Mouse (Mus musculus) cerebellum, adult (tissue): ENCODE measurements at regions not wholly inside any gene's neighbourhood (a gene's known extent, or its start where the extent isn't known, plus 50 kb on each side); places are given as distances from the start of the nearest gene placed in this dataset.

Experiments
- ATAC-seq: cut with Nextera tagmentation; 2 replicates; pipeline ENCODE4 v1.9.2; 2017; ENCODE audit warnings: mild to moderate bottlenecking, moderate library complexity, mixed read lengths; ENCODE audit not compliant: insufficient number of reproducible peaks, low FRiP score, low TSS enrichment

DNA sequence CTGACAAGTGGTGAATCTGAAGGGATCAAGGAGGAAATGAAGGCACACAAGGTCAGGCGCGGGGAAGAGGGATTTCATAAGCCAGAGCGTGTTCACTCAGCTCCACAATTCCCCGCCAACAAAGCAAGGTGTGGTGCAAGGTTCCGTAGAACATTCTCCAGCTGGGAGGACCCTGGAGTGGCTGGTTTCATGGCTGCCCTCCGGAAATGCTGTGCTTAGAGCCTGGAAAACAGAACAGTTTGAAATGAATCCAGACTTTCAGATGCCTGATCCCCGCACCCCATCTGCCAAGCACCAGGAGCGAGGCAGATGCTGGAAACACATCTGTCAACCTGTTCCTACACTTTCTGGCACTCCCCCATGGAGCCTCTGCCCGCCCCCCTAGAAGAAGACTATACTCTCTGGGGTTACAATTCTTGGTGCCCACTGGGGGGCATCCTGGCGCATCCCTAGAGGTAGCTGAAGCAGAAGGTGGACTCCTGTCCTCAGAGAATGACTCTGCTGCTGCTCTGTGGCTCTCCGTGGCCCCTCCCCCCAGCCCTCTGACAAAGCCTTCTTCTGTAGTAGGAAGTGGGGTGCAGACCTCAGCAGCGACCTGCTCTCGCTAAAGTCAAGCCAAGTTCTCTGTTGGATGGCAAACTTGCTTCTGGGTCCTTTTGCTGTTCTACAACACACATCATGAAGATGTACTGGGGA, 54.5 kb upstream of the Mafb start:
- ATAC-seq, result no peak

DNA sequence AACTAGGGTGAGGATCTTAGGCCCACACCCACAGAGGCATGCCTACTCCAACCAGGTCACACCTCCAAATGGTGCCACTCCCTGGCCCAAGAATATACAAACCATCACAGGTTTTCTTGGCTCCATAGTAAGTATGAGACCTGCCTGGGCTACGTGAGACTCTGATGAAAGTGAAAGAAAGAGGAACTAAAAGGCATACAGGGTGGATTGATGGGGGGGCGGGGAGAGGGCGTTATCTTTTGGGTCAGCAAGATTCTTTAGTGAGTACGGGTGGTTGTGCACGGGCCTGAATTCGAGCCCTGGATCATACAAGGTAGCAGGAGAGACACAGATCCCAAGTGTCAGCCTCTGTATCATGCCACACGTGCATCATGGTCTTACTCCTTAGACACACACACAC, 57.6 kb upstream of the Mafb start:
- no peak for ATAC-seq

DNA sequence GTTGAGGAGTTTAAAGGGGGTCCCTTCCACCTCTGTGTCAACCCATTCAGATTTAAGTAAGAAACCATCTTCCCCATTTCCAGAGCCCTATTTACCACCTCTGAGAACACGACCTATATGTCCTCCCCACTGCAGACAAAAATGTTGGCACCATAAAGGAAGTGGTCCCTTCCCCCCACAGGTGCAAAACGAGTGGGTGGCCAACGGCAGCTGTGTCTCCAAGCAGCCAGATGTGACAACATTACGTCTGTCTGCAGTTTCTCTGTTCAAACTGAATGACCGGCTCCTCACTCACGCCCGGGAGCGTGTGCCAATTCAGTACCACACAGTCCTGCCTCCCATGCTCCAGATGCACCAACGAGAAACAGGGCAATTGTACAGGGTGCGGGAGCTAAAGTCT, 60.6 kb upstream of the Mafb start:
- no peak for ATAC-seq

DNA sequence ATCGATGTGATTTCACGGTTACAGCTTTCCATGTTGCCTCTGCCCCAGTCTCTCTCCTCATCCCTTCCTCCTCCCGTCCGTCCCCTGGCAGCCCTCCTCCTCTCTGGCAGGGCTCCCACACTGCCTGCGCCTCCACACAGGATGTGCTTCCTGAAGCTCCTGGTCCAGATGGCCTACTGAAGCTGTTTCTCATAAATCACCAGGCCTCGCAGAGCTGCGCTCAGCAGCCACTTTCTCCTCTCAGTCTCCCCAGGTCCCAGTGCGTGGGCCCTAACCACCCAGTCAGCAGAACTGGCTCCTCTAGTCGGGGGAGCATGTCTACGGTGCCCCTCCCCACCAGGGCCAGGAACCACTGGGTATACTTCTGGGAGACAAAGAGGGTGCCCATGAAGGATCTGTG, 66.4 kb upstream of the Mafb start:
- peak; percentile 81 for ATAC-seq

DNA sequence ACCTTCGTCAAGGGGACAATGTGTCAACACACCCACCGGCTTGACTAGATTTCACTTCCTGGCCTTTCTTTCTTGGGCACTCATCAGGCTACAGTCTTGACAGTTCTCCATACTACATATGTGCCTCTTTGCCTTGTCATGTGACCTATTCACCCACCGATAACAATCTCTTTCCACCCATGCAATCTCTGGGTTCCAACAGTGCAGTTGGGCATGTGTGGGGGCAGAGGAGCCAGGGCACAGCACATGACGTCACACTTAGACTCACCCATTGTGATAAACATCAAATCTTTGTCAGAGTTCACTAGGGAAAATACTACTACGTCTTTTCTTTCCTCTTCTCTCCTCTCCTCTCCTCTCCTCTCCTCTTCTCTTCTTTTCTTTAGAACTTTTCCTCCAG, 67.8 kb upstream of the Mafb start:
- ATAC-seq, result no peak

DNA sequence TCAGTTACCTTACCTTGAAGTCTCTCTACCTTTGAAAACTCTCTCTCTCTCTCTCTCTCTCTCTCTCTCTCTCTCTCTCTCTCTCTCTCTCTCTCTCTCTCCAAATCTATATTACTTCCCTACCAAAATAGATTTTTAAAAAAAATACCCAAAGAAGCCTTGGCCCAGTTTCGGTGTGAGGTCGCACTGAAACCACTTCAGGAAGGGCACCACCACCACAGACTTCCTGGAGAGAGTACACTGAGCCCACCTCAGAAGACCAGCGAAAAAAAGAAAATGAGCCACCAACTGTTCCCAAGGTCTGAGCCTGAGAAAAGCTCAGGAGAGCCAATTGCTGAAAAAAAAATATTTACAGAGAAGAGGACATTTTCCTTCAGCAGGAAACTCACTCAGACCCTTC, 68.8 kb upstream of the Mafb start:
- ATAC-seq, result no peak

DNA sequence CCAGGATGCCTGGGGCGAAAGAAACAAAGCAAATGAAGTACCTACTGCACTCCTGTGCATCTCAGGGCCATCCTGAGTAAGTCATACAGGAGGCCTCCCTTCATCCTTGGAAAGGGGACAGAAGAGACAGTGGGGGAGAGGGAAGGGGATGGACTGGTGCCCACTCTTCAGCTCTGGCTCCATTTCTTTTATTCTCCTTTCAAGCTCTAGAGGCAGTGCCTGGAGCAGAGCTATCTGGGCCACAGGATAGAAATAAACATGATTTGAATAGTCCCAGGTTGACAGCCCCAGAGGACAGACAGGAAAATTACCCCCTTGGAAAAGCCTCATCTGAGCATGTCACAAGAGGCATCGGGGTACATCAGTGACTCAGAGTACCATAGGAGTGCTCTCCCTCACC, 72.2 kb upstream of the Mafb start:
- no peak for ATAC-seq

DNA sequence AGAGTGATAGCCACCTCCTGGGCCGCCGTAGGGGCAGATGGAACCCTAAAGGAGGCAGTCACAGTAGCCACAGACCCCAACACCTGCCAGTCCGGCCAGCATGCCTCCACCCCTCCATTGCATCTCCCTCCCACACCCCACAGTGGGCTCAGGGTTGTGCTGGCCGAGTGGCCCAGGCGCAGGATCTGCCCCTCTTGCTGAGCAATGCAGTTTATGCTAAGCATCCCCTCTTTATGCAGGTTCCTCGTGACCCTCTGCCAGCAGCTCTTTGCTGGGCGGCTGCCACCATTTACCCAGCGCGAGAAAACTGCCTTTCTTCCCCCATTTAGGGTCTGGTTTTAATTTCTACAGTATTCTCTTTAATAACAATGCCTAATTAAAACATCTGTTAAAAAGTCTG, 73.4 kb upstream of the Mafb start:
- ATAC-seq, result no peak

DNA sequence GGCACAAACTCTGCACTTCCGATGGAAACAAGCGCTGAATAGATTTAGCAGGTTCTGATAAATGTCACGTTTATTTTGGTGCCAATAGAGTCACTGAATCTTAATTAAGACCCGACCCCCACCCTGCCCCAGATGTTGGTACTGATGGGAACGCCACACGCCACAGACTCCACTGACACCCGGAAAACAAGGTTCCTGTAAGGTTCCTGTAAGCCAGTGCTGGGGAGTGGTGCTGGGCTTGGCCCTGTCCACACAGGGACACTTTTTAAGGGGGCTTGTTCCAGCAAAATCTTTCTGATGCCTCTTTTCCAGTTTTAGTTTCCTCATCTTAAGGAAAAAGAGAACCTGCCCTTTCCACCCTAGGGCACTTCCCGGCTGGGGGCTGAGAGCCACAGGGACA, 84.2 kb upstream of the Mafb start:
- no peak; the same call in 1 of the 2 replicates for ATAC-seq

DNA sequence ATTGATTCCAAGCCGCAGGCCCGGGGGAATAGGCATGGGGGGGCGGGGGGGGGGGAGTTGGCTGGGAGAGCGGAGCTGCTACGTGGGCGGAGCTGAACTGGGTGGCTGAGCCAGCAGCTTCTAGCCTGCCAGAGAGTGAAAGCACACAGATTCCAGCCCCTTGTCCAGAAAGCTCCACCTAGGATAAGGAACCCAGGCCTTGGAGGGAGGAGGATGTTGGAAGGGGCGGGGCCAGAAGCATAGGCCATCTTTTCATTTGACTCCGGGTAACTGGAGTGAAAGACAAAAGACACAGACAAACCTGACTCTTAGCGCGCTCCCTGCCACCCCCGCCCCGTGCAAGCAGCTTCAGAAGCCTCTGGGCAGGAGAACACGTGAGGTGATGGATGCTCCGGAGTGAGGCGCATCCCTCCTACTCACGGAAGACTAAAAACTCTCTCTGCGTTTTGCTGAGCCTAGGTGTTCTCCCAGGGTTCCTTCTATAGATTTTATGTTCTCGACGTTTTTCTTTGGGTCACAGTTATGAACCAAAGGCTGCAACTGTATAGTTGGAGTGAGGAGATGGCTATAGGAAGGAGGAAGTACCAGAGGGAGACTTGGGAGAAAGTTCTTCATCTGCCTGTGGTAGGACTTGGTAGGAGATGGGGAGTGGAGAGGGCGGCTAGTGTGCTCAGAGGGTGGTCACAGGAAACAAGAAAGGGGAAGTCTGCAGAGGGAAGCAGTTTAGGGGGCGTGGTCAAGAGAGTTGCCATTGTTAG, 84.8 kb upstream of the Mafb start:
- ATAC-seq, result peak; percentile 63; the same call in 1 of the 2 replicates

DNA sequence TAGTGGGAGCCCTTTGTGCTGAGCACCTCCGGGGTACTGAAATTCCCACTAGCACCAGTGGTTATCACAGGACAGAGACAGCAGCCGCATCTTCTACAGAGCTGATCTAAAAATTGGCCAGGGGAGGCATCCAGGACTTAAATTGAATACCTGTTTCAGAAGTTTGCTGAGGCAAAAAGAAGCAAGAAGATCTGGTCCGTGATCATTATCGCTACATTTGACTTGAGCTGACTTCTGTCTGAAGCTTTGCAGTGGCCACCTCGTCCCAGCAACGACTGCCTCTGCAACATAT, 85.3 kb upstream of the Mafb start:
- ATAC-seq, result no peak

DNA sequence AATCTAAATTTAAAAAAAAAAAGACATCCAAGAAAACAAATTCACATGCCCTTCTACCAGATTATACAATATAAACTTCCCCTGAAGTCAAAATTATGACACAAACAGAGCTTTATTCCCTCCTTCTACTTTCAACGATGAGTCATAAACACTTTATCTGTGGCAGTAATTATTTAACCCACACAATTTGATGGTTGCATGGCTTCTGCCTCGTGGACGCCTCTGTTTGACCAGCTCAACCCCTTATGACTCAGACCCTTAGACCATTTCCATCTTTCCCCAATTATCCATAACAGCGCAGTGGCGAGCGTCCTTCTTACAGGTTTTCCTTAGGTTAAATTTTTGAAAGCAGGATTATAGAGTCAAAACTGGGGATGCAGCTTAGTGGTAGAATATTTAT, 85.9 kb upstream of the Mafb start:
- no peak for ATAC-seq

DNA sequence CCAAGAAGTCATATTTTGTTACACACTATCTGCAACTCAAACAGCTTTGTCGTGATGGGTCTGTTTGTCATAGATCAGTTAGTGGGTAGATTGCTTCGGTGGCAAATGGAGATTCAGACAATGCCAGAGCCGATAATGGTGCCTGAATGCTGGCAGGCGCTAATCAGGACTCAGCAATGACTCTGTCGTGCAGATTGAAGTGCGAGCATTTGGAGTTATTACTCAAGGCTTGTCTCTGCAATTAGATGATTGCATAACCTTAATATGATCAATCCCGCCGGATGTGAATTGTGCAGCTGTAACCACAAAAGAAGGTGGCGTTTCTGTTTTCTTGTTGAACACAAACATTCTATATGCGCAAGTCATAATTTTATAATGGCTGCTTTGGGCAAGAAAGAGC, 88.8 kb upstream of the Mafb start:
- ATAC-seq, result no peak

DNA sequence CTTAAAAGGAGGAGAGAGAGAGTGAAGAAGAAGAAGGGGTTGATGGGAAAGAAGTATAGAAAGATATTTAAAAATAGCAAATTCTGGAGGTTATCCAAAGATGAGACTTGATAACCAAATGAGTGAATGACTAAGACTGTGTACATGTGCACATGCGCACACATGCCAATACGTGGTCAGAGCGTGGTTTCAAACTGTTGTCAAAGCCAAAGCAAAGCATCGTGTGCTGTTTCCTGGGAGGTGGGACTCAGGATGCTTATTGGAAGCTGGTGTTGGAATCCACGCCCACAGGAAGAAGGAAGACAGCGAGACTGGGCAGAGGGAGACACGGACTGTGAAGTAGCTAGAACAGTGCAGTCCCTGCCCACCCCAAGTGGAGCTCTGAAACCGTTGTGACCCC, 89.8 kb upstream of the Mafb start:
- no peak for ATAC-seq

DNA sequence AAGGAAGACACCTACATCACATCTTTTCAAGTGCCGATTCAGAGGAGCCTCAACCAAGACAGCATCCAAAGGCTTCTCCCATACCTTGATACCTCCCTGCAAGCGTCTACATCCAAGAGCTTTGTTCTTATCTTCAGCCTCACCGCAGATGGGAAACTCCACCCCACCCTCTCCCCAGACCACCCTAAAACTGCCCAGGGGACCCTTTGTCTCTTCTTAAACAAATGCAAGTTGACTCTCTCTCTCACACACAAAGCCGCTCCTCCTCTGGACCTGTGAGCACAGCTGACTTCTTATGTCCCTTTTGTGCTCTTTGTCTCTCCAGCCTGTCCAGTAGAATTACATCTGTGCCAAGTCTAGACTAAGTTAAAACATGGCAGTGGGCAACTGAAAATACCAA, 104.7 kb upstream of the Mafb start:
- no peak for ATAC-seq

DNA sequence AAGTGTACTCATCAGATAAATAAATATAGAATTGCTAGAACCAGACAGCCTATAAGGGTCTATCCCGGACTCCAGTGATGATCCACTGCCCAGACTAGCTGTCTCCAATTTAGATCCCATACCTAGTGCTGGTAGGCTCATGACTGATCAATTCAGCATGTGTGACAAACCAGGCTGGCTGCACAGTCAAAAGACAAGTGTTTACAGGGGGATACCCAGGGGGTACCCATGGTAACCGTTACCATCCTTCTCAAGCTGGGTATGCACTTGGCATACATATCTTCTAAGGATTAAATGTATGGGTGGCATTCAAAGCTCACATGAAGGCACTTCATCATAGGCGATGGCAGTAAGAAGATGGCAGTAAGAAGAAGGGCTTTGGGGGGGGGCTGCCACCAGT, 109.3 kb upstream of the Mafb start:
- no peak for ATAC-seq

DNA sequence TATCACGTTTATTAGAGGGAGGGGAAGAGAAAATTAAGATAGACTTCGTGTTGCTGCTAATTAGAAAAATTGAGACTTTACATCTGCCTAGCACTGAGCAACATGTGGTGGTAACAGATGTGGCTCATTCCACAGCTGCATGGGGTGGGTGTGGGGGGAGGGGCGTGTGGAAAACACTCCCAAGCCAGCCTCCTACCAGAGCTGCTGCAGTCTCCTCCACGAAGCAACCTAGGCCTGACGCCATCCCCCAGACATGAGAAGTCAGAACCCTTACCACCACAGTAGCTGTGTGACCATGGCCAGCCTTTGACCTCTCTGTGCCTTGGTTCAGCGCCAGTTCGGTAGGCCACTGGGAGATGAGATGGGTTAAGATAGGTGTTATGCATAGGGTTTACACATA, 112.4 kb upstream of the Mafb start:
- no peak for ATAC-seq

DNA sequence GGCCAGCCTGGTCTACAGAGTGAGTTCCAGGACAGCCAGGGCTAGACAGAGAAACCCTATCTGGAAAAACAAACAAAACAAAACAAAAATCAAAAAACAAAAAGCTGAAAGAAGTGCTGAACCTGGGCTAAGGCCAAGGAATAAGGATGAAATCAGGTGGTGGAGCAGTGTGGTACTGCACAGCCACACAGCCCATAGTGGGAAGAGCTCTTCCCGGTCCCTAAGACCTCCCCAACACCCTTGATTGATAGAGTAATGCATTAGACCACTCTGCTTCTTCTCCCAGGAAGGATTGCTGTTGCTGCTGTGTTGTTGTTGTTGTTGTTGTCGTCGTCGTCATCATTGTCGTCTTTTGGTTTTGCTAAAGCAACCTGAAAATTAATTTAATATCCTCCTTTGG, 118.2 kb upstream of the Mafb start:
- ATAC-seq, result no peak

DNA sequence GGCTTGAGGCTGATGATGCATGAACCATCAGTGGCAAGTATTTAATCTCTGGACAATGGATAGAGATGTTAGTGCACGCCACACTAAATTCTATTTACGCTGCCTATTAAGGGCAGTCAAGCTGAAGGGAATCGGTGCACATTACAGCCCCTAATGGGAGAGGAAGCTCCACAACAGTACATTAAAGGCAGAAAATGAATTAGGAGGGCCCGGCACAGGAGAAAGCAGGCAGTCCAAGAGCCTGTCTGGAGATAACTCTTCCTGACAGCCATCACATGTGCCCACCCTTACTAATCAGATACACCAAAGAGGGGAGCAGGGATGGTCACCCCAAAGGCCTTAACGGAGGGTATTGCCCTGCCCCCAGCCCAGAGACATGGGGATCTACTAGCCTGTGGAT, 118.7 kb upstream of the Mafb start:
- ATAC-seq, result no peak

DNA sequence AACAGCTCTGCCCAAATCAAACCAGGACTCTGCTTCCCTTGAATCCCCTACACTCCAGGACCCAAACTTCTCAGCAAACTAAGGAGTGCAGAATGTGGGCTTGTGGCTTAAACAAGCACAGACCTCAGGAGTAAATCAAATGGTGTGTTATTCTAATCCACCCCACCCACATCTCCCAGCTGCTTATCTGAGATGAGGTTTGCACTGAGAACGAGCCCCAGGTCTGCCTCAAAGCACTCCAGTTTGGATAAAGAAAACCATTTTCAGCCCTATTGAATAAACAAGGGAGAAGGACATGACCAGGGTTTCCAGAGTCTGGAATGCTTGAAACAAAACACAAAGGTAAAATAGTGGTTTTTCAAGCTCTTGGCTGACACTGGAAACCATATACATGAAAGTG, 132.9 kb upstream of the Mafb start:
- ATAC-seq, result no peak

DNA sequence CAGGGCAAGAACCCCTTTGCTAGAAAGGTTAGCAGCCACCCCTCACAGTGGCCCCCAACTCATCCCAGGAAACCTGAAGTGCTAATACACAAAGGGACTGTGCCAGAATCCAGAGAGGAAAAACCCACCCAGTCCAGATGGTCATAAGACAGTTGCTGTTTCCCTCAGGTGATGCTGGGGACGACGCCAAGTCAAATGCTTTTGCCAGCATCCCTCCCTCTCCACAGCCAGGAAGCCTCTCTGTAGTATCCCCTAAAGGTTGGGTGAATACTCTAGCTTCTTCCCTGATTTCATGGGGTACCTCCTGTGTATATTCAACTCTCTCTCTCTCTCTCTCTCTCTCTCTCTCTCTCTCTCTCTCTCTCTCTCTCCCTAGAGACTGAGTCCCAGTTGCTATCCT, 136.0 kb upstream of the Mafb start:
- no peak for ATAC-seq

DNA sequence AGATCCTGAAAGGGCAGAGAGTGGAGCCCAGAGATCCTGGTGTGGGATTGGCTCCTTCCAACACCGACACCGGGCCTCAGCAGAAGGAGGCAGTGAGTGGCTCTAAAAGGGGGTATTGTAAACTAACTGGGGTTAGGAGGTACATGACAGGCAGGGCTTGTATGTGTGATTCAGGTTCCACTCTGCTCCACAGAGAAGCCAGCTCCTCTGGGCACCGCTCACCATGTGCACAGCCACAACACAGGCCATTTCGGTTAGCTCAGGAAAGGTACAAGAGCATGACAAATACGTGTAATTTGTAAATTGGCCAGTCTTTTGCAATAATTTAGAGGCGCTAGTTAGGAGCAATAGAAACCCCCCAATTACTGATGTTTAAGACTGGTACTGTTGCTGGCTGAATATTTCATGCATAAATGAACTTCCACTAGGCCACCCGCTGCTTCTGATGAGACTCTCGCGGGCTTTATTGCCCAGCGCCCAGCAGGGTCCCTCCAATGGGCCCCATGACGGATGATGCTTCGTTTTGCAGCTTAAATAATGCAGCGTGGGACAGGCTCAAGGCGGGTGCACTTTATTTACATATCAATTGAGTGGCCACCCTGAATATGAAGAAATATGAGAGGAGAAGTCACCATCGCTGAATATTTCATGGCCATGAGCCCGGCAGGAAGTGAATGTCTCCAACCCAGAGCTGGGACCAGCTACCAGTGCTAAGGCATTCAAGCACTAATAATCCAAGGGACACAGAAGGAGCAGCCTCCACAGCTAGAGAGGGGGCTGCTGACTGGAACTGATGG, 136.9 kb upstream of the Mafb start:
- no peak for ATAC-seq
